Mouse (Mus musculus): ENCODE results near the gene Vmn1r231.
A peak's percentile ranks its signal among the peaks of the same experiment; 100 is the strongest.

Vmn1r231 gene

DNA sequence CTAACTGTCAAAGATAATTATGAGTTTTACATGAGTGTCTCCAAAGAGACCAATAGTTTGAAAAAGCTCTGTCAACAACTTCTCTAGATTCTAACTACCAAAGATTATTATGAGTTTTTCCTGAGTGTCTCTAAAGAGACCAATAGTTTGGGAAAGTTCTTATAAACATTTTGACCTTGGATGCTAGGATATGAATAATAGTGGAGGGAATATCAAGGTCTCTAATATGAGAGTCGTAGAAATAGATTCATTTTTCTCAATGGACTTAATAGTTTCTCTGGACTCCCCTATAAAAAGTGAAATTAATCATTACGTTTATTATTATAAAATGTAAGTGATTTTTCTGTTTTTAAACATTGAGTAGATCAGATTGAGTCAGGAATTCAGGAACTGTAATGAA is at the start of gene Vmn1r231:
Gene Vmn1r231 (minus strand): TSS at position 101 of the 400 bp plus-strand sequence.
- DNase-seq (ENCODE audit: low read depth, low spot score) = no peak

DNA sequence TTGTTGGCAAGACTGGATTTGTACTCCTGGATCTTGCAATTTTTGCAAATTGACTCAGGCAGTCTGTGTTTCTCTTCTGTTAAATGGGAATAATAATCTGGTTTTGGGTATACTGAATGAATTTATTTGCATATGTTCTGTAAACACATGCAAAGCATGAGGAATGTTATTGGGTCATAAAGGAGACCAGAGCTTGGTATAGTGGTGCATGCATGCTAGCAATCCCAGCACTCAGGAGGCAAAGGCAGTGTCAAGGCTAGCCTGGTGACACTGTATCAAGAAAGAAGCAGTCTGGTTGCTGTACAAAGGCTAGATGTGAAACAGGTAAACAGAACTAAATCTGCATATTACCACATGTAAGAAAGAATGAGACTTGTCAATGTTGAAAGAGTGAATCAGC is 41.7 kb upstream of the Vmn1r231 start:
- no peak for DNase-seq (ENCODE audit: low read depth, low spot score)

DNA sequence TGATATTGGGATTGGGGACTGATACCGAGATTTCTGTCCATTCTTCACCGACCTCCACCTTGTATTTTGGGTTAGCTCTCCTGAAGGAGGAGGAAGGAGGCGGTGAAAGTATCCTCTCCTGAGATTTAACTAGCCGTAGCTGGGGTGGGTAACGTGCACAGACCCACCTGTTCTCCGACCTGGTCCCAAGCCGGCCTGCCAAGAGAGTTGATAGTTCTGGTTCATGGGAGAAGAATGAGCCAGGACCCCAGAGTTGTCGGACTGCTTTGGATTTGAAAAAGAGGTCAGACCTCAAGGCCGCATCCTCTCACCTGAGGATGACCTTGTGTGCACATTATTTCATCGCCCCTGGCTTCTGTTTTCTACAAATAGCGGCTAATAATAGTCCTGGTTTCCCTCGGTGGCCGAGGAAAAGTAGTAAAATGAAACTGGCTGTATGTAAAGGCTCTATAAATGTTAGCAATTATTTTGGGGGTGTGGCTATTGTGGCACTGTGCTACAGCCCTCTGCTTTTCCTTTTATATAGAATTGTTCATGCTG is 41.2 kb upstream of the Vmn1r231 start:
- no peak for DNase-seq (ENCODE audit: low read depth, low spot score)

DNA sequence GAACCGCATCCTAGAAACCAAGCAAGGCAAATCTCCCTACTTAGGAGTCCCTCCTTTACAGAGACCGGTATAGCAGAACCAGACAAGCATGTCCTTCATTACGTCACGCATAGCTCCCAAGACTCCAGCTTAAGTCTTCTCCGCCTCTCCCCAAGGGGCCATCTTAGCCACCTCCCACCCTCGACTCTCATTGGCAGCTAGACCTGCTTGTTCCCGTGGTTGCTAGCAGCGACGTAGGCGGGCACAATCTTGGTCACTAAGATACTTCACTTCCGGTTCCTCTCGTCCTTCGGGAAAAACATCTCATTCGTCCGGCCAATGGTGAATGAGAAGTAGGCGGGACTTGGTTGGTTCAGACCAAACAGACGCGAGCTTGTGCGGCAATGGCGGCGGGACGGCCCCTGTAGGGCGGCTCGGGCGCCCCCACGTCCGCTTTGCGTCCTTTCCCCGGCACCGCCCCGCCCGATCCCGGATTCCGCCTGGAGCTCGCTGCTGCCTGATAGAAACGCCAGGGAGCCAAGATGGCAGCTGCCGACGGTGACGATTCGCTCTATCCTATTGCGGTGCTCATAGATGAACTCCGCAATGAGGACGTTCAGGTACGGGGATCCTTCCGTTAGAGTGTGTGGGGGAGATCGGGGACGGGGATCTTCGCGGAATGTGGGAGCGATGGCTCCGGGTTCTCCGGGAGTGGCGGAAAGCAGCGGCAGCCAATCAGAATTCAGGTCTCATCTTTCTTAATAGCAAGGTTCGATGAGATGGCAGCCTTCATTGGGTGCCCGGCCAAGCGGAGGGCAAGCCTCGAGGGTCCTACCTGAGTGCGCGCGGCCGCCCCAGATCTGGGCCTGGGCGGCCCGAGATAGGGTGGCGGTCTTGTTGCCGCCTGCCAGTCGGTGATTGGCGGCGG is 40.3 kb upstream of the Vmn1r231 start, which contains the start of gene Ppp2r1a:
Gene Ppp2r1a (plus strand): TSS at position 327 of the 907 bp plus-strand sequence.
- DNase-seq (ENCODE audit: low read depth, low spot score) = peak; percentile 99

DNA sequence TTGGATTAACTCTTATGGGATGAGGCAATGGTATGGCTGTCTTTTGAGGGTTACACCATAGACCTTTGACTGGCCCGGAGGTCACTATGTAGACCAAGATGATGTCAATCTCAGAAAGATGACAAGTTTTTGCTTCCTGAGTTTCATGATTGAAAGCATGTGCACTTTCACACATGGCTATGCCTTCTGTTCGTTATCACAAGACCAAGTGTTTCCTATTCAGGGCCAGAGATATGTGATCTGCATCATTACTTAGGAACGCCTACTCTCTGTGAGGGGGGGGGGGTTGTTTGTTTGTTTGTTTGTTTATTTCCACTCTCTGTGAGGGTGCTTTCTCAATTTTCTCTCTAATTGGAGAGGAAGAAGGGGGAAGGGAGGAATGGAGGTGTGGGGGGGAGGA is 39.3 kb upstream of the Vmn1r231 start:
- no peak for DNase-seq (ENCODE audit: low read depth, low spot score)

DNA sequence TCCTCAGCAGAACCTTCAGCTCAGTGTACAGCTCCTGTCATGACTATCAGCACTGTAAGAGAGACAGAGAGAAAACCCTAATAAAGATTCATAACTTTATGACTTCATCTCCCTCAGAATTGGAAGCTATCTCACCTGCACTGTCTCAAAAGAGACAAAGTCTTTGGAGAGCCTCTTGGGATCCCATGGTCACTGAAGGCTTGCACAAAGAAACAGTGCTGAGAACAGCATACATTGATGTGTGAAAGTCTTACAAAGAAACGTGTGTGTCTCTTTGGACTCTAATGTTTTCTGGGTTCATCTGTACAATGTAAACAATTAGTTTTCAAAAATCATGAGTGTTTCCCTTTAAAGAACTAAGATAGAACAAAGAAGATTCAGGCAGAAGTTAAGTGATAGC is 14.7 kb upstream of the Vmn1r231 start, which contains the start of gene Vmn1r232:
Gene Vmn1r232 (minus strand): TSS at position 101 of the 400 bp plus-strand sequence.
- DNase-seq (ENCODE audit: low read depth, low spot score) = no peak

DNA sequence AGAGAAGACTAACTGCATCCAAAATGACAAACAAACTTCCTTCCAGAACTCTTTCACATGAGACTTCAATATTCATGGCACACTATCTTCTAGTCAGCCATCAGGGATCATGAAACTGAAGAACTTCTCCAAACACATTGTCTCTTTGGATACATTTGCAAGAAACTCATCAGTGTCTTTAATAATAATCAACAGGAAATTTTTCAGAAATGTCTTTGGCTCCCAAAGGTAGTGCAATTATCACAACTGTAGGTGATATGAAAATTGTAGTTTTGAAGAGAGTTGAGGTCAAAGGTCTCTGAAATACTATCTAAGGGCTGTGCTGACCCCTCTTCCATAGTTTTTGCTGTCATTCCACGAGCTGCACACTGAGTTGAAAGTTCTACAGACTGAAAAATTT is 64.7 kb downstream of the Vmn1r231 start, which contains the start of gene Vmn1r230:
Gene Vmn1r230 (plus strand): TSS at position 301 of the 400 bp plus-strand sequence.
- no peak for DNase-seq (ENCODE audit: low read depth, low spot score)
